Mouse (Mus musculus) adrenal gland, postnatal 4 days (tissue): ENCODE results near the gene Olfr332. TPM values are rescaled to one million over a fixed set of nuclear protein-coding genes. Genes with fewer than 3 reads are reported as not detected.
A peak's percentile ranks its signal among the peaks of the same experiment; 100 is the strongest.
"Not testable (repeated sequence)": the region's sequence is repeated elsewhere in the genome, so short reads cannot be mapped to it uniquely, and the experiment has no call there.

ENCODE experiments used
- DNase-seq, 2 experiments: peaks; one replicate each; pipeline ENCODE4 v3.0.0; 2021 to 2022; ENCODE audit warnings: low spot score in 2 of 2, mixed read lengths in 2 of 2
- long read RNA-seq, 2 experiments: library from polyadenylated mRNA; stranded (forward); transcript quantifications; one replicate each; pipeline ENCODE4 v2.0.0; 2021
- total RNA-seq, 2 experiments: library from RNA; stranded (reverse); gene quantifications; 2 replicates each; pipeline ENCODE4 v1.2.3; 2021

The Olfr332 gene
- total RNA-seq: not detected
- long read RNA-seq, experiment 1: 0 reads
- long read RNA-seq, experiment 2: 0 reads

GRCm38 (mm10) chr11:58492455-58492854 is at the start of gene Olfr332:
Gene Olfr332 (minus strand): TSS chr11:58492555.
- no peak for DNase-seq

- not testable (repeated sequence) for DNase-seq
Observed at GRCm38 (mm10) chr11:58534736-58535135, 42.4 kb upstream of the Olfr332 start, which contains the start of gene Olfr330. Gene Olfr330 (minus strand): TSS chr11:58534836.

GRCm38 (mm10) chr11:58519756-58520155 is 27.4 kb upstream of the Olfr332 start:
- DNase-seq: peak; percentile 11 to 15

- peak; percentile 91 to 98 for DNase-seq
Observed at GRCm38 (mm10) chr11:58518916-58519315, 26.6 kb upstream of the Olfr332 start.

- not testable (repeated sequence) for DNase-seq
Observed at GRCm38 (mm10) chr11:58509058-58509457, 16.7 kb upstream of the Olfr332 start.

GRCm38 (mm10) chr11:58502472-58502871 is 10.1 kb upstream of the Olfr332 start, which contains the start of gene Olfr331:
Gene Olfr331 (minus strand): TSS chr11:58502572.
- DNase-seq: not testable (repeated sequence)

GRCm38 (mm10) chr11:58499290-58499689 is 6.9 kb upstream of the Olfr332 start:
- no peak for DNase-seq

GRCm38 (mm10) chr11:58498761-58499160 is 6.4 kb upstream of the Olfr332 start:
- DNase-seq: no peak

- no peak for DNase-seq
Observed at GRCm38 (mm10) chr11:58462170-58462569, 30.2 kb downstream of the Olfr332 start, which contains the start of gene Olfr30. Gene Olfr30 (minus strand): TSS chr11:58462270.

GRCm38 (mm10) chr11:58453592-58453991 is 38.8 kb downstream of the Olfr332 start:
- no peak for DNase-seq

GRCm38 (mm10) chr11:58452759-58453158 is 39.6 kb downstream of the Olfr332 start, which contains the start of gene Lypd9:
Gene Lypd9 (minus strand): TSS chr11:58452923.
- DNase-seq: no peak

Other genes with a start within 250 kb of the Olfr332 start
- under 1 TPM; 0.28 to 0.85 TPM for gene 4930438A08Rik, start 217.8 kb downstream of the Olfr332 start, total RNA-seq
- 10 to 100 TPM; 13.4 to 15.0 TPM for gene Zfp692, start 185.5 kb downstream of the Olfr332 start, total RNA-seq
- gene Zfp672, start 162.2 kb downstream of the Olfr332 start, total RNA-seq: 10 to 100 TPM; 45.8 to 49.7 TPM
- gene Sh3bp5l, start 161.8 kb downstream of the Olfr332 start, total RNA-seq: 10 to 100 TPM; 47.4 to 54.1 TPM
- not detected for gene Lypd8, start 113.5 kb downstream of the Olfr332 start, total RNA-seq
- not detected for gene 1810065E05Rik, start 71.4 kb downstream of the Olfr332 start, total RNA-seq
- gene Gm12253, start 60.0 kb downstream of the Olfr332 start, total RNA-seq: not detected
- not detected for gene Lypd9, start 39.6 kb downstream of the Olfr332 start, total RNA-seq
- gene Olfr30, start 30.3 kb downstream of the Olfr332 start, total RNA-seq: not detected
- not detected for gene Olfr331, start 10.0 kb upstream of the Olfr332 start, total RNA-seq
- 1 to 10 TPM; 1.1 to 1.4 TPM for gene Olfr330, start 42.3 kb upstream of the Olfr332 start, total RNA-seq
- 1 to 10 TPM in 1 of 2 experiments, under 1 TPM in 1; 0.45 to 1.0 TPM for gene Olfr329-ps, start 53.9 kb upstream of the Olfr332 start, total RNA-seq
- under 1 TPM; 0.28 to 0.45 TPM for gene Olfr328, start 63.1 kb upstream of the Olfr332 start, total RNA-seq
- not detected for gene Olfr224, start 78.0 kb upstream of the Olfr332 start, total RNA-seq
- not detected for gene Olfr325, start 85.2 kb upstream of the Olfr332 start, total RNA-seq
- not detected for gene Olfr324, start 102.6 kb upstream of the Olfr332 start, total RNA-seq
- gene 2210407C18Rik, start 123.5 kb upstream of the Olfr332 start, total RNA-seq: not detected
- gene Olfr323, start 137.9 kb upstream of the Olfr332 start, total RNA-seq: not detected
- gene Trim58, start 147.9 kb upstream of the Olfr332 start, total RNA-seq: 1 to 10 TPM in 1 of 2 experiments, under 1 TPM in 1; 0.90 to 1.8 TPM
- gene Olfr322, start 166.2 kb upstream of the Olfr332 start, total RNA-seq: not detected
- not detected for gene Olfr320, start 188.5 kb upstream of the Olfr332 start, total RNA-seq
- gene Olfr319, start 206.6 kb upstream of the Olfr332 start, total RNA-seq: not detected
- gene Olfr318, start 231.5 kb upstream of the Olfr332 start, total RNA-seq: not detected
- gene Olfr317, start 246.7 kb upstream of the Olfr332 start, total RNA-seq: not detected